Mouse (Mus musculus): ENCODE results near the gene Sf3b1. TPM values are rescaled to one million over a fixed set of nuclear protein-coding genes. Genes with fewer than 3 reads are reported as not detected.
"Not testable (repeated sequence)": the region's sequence is repeated elsewhere in the genome, so short reads cannot be mapped to it uniquely, and the experiment has no call there.

Sf3b1 gene
- polyA plus RNA-seq, 1 experiment from 2014 or later = 413 TPM

DNA sequence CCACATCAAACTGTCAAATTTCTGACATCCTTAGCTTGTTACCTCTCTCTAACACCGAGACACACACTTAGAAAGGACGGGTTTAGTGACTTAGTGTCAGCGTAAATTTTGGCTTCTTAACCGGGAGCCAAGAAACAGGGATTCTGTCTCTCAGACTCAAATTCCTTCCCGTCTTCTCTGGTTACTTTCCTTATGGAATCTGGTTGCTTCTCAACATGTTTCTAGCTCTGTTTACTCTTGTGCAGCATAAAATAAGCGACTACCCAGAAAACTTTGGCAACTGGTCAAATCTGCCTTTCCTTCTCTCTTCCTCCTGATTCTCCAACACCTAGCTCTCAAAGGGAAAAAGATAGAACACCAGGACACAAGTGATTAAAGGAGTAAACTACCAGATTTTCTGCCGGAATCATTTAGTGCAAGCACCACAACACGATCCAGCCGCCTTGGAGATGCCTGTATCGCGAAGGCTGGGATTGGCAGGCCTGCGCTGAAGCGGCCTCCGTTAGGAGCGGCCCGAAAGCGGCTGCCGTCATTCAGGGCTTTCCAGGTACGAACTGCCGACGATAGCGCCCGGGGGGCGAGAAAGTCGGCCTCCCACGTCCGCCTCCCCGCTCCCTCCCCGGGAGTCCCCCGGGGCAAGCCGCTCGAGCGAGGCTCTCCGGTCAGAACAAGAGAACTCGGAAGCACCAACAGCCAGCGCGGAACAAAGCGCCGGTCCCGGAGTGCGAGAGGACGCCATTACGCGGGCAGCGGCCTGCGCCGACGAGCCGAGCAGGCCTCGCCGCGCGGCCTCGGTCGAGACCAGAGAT is 633 bp downstream of the Sf3b1 start:
- H3K9me3 ChIP-seq (replicated peaks) = no peaks in the 10 kb centered on the region
- H3K36me3 ChIP-seq (ENCODE audit: poor library complexity, severe bottlenecking) = no peaks in the 10 kb centered on the region
- H3K9ac ChIP-seq = peak overlapping the region; percentile 96
- peaks cover 24% of the 10 kb centered on the region for H3K4me1 ChIP-seq
- H3K27ac ChIP-seq = peak overlapping the region; percentile 91
- H3K4me3 ChIP-seq = peak overlapping the region; percentile 97
- H3K27me3 ChIP-seq = no peaks in the 10 kb centered on the region
- under 1% methylated on average over 55 of the region's 55 CpGs for WGBS
- H3K4me2 ChIP-seq = peak overlapping the region; percentile 89
- ATAC-seq = peak; percentile 79

DNA sequence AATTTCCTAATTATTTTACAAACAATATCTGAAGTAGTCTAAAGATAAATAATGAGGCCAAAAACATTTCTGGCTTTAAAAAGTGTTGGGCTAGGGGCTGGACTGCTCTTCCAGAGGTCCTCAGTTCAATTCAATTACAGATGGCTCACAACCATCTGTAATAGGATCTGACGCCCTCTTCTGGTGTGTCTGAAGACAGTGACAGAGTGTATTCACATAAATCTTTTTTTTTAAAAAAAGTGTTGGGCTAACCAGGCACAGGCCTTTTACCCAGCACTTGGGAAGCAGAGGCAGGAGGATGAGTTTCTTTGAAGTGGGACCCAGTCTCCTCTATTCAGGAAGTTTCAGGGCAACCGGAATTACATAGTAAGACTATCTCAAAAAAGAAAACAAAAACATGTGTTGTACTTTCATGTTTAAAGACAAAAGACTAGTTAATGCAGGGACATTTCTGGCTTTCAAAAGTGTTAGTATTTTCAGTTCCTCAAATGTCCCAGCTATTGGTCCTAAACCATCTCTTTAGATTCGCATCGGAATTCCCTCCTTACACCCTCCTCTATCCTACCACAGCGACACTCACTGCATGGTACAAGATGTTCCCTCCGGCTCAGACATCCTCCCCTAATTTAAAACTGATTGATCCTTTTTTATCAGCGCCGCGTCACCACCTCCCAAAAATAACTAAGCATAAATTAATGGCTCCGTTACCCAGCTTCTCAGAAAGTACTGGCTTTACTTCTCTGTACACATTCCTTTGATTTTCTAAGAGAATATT is 1.4 kb downstream of the Sf3b1 start:
- H3K27ac ChIP-seq = 0 out of 2 replicates have a peak overlapping the region, but pooled peaks have one; percentile 91

DNA sequence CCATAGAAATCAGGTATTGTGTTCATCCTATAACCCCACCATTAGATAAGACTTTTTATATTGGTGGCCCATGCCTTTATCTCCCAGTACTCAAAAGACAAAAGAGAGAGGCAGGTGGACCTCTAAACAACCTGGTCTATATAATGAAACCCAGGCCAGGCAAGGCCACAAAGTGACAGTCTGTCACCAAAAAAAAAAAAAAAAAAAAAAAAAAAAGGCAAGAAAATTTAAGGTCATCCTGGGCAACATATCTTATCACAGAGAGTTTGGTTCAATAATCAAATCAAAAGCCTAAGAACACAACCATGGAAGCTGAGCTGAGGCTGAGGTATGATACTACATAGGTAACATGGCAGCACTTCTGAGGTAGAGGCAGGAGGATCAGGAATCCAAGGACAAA is 5.4 kb downstream of the Sf3b1 start:
- Histone ChIP-seq H3K36me3 (ENCODE audit: poor library complexity, severe bottlenecking) (peaks cover 22% of the 10 kb centered on the region), H3K27me3 (no peaks in the 10 kb centered on the region), H3K4me3 (no peak overlapping the region), H3K9me3 (replicated peaks) (no peaks in the 10 kb centered on the region), H3K27ac (no peak overlapping the region), H3K9ac (no peak overlapping the region), H3K4me1 (peaks cover 24% of the 10 kb centered on the region), H3K4me2 (no peak overlapping the region)
- ATAC-seq = no peak

More for the DNA sequence above, 1.4 kb downstream of the Sf3b1 start:
- Histone ChIP-seq H3K36me3 (ENCODE audit: poor library complexity, severe bottlenecking) (no peaks in the 10 kb centered on the region), H3K4me1 (peaks cover 24% of the 10 kb centered on the region), H3K9ac (peak overlapping the region; percentile 96), H3K9me3 (replicated peaks) (no peaks in the 10 kb centered on the region), H3K27me3 (no peaks in the 10 kb centered on the region), H3K4me3 (peak overlapping the region; percentile 97), H3K4me2 (peak overlapping the region; percentile 89)
- no peak for ATAC-seq
- WGBS = 22% methylated on average over 10 of the region's 10 CpGs

DNA sequence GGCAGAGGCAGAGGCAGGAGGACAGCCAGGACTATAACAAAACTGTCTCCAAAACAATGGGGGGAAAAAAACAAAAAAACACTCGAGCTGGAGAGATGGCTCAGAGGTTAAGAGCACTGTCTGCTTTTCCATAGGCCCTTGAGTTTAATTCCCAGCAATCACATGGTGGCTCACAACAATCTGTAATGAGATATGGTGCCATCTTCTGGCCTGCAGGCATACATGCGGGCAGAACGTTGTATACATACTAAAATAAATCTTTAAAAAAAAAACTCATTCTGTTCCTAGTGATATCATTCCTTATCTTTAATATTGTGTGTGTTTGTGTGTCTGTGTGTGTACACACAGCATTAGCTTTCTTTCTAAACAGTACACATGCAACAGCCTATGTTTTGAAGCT is 14.8 kb downstream of the Sf3b1 start:
- no peak for ATAC-seq
- WGBS = 61% methylated on average over 3 of the region's 3 CpGs

DNA sequence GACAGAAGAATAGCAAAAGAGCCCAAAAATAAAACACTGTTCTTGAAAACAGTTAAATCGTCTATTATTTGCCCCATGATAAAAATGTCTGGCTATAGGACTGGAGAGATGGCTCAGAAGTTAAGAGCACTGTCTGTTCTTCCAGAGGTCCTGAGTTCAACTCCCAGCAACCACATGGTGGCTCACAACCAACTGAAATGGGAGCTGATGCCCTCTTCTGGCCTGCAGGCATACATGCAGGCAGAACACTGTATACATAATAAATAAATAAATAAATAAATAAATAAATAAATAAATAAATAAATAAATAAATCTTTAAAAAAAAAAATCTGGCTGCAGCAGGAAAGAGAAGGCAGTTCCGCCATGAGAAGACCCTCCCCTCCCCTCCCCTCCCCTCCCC is 19.0 kb downstream of the Sf3b1 start:
- not testable (repeated sequence) for H3K27me3 ChIP-seq; H3K4me1 ChIP-seq; ATAC-seq; H3K9ac ChIP-seq; H3K4me3 ChIP-seq; H3K9me3 ChIP-seq (replicated peaks); H3K27ac ChIP-seq; H3K4me2 ChIP-seq
- WGBS = 88% methylated on average over 2 of the region's 2 CpGs
- peaks cover 81% of the 10 kb centered on the region for H3K36me3 ChIP-seq (ENCODE audit: poor library complexity, severe bottlenecking)

More for the DNA sequence above, 14.8 kb downstream of the Sf3b1 start:
- Histone ChIP-seq H3K4me3 (no peak overlapping the region), H3K4me1 (no peaks in the 10 kb centered on the region), H3K9ac (no peak overlapping the region), H3K9me3 (replicated peaks) (no peaks in the 10 kb centered on the region), H3K4me2 (no peak overlapping the region), H3K27ac (no peak overlapping the region), H3K36me3 (ENCODE audit: poor library complexity, severe bottlenecking) (peaks cover 84% of the 10 kb centered on the region), H3K27me3 (no peaks in the 10 kb centered on the region)

DNA sequence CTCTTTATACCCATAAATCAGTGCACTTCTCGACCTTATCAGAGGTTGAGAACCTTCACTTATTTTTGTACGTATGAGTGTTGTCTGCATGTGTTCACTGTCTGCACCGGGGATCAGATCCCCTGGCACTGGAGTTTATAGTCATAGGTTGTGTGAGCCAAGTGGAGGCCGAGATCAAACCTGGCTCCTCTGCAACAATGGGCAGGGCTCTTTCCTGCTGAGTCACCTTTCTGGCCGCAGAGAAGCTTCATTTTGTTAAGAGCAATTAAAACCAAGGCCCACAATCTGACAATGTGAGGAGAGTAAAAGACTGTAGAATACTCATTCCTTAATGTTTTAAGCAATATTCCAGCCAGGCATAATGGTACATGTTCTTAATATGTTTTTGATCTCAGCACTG is 33.7 kb downstream of the Sf3b1 start:
- Histone ChIP-seq H3K27me3 (no peaks in the 10 kb centered on the region), H3K27ac (no peak overlapping the region), H3K9me3 (replicated peaks) (no peaks in the 10 kb centered on the region), H3K9ac (no peak overlapping the region), H3K4me2 (no peak overlapping the region), H3K4me1 (no peaks in the 10 kb centered on the region), H3K36me3 (ENCODE audit: poor library complexity, severe bottlenecking) (peaks cover 85% of the 10 kb centered on the region), H3K4me3 (no peak overlapping the region)
- ATAC-seq = no peak
- 89% methylated on average over 5 of the region's 5 CpGs for WGBS

DNA sequence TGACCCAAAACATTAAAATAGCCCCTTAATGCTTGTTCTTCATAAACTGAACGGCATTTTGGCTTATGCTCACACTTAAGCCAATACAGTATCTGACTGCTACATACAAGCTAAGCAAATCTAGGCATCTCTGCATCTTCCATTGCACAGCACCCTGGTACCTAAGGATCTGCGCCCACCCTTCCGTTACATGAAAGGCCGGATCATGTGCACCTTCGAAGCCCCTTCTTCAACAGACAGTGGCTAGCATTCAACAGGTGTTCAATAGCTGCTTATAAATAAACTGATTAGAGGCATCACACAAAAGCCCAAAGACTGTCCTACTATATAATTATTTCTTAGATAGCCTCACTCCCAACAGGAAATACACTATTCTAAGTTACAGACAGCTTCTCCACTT is 41.0 kb downstream of the Sf3b1 start:
- Histone ChIP-seq H3K9me3 (replicated peaks) (no peaks in the 10 kb centered on the region), H3K4me3 (no peak overlapping the region), H3K27me3 (no peaks in the 10 kb centered on the region), H3K36me3 (ENCODE audit: poor library complexity, severe bottlenecking) (peaks cover 65% of the 10 kb centered on the region), H3K4me1 (no peaks in the 10 kb centered on the region), H3K4me2 (no peak overlapping the region), H3K9ac (no peak overlapping the region), H3K27ac (no peak overlapping the region)
- WGBS = 95% methylated on average over 5 of the region's 5 CpGs
- ATAC-seq = no peak

DNA sequence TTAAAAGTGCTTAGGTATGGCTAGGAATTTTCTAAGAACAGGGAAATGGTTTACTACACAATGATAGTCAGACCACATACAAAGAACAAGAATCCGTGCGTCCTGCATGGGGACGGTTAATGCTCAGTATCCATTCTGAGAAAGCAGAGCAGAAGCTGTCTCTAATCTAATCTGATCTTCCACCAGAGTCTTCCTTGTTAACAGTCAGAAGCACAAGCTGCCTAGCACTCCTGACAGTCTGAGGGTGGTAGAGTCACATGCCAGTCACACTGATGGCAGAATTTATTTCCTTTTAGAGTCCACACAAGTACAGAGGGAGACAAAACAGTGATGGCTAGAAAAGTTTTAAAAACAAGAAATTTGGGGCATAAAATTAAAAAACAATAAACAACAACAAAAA is 41.5 kb downstream of the Sf3b1 start:
- WGBS = 92% methylated on average over 3 of the region's 3 CpGs
- H3K36me3 ChIP-seq (ENCODE audit: poor library complexity, severe bottlenecking) = peaks cover 62% of the 10 kb centered on the region

DNA sequence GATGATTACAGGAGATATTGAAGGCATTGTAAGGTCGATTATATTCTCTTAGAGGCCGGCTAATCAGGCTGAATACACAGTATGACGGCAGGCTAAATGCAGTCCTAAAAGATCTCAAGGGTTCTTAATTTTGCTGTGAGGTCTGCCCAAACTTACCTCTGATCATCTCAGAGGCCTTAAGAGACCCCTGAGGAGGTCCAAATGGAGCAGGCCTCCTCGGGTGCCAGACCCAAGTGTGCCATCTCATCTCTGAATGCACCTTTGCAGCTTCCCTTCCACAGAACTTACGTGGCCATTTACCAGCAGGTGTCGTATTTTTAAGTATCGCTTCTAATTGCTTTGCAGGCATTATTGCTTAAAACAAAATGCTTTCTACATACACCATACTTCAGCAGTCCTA is 43.1 kb downstream of the Sf3b1 start:
- Histone ChIP-seq H3K4me2 (no peak overlapping the region), H3K27me3 (no peaks in the 10 kb centered on the region), H3K9ac (no peak overlapping the region), H3K4me3 (no peak overlapping the region), H3K9me3 (replicated peaks) (no peaks in the 10 kb centered on the region), H3K27ac (no peak overlapping the region), H3K4me1 (no peaks in the 10 kb centered on the region), H3K36me3 (ENCODE audit: poor library complexity, severe bottlenecking) (peaks cover 47% of the 10 kb centered on the region)
- WGBS = 86% methylated on average over 7 of the region's 7 CpGs
- ATAC-seq = no peak

More for the DNA sequence above, 41.5 kb downstream of the Sf3b1 start:
- no peak overlapping the region for H3K9ac ChIP-seq
- H3K4me1 ChIP-seq = no peaks in the 10 kb centered on the region
- ATAC-seq = no peak
- H3K4me2 ChIP-seq = no peak overlapping the region
- H3K9me3 ChIP-seq (replicated peaks) = no peaks in the 10 kb centered on the region
- no peak overlapping the region for H3K27ac ChIP-seq
- no peaks in the 10 kb centered on the region for H3K27me3 ChIP-seq
- H3K4me3 ChIP-seq = no peak overlapping the region

DNA sequence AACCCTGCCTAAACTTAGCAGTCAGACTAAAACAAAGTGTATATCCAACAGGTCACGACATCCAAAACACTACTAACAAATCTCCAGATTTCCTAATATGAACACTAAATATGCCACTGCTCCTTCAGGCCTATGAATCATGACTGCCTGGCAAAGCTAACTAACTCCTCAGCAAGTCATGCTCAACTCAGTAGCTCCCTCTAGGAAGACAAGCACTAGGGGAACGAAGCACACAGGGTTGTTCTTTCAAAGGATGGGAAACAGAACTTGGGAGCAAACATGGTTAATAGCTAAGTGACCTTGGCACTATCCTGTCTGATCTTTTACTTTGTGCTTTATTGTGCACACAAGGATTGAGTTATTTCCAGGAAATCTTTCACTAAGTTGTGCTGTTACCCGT is 43.9 kb downstream of the Sf3b1 start:
- peaks cover 43% of the 10 kb centered on the region for H3K36me3 ChIP-seq (ENCODE audit: poor library complexity, severe bottlenecking)
- no peak overlapping the region for H3K4me2 ChIP-seq
- no peak for ATAC-seq
- no peak overlapping the region for H3K9ac ChIP-seq
- no peak overlapping the region for H3K27ac ChIP-seq
- no peaks in the 10 kb centered on the region for H3K27me3 ChIP-seq
- no peaks in the 10 kb centered on the region for H3K4me1 ChIP-seq
- no peak overlapping the region for H3K4me3 ChIP-seq
- 70% methylated on average over 3 of the region's 3 CpGs for WGBS
- H3K9me3 ChIP-seq (replicated peaks) = no peaks in the 10 kb centered on the region

DNA sequence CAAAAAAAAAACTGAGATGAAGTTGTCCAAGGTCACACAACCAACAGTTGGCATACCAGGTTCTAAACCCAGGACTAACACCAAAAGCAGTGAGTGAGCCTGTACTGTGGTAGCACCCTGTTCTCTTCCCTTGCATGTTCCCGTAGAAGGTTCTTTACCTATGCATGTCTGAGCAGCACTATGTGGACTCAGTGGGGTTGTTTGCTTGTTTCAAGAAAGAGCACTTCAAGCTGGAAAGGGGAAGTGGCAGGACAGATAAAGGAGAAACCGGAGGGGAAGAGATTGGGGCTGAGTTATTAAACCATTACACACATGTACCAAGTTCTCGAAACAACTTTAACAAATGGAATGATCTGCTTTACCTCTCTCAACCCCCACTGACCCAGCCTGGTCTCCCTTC is 44.6 kb downstream of the Sf3b1 start:
- Histone ChIP-seq H3K9me3 (replicated peaks) (no peaks in the 10 kb centered on the region), H3K27ac (no peak overlapping the region), H3K4me3 (no peak overlapping the region), H3K4me1 (no peaks in the 10 kb centered on the region), H3K27me3 (no peaks in the 10 kb centered on the region), H3K9ac (no peak overlapping the region), H3K4me2 (no peak overlapping the region), H3K36me3 (ENCODE audit: poor library complexity, severe bottlenecking) (peaks cover 39% of the 10 kb centered on the region)
- 92% methylated on average over 3 of the region's 3 CpGs for WGBS
- no peak for ATAC-seq

DNA sequence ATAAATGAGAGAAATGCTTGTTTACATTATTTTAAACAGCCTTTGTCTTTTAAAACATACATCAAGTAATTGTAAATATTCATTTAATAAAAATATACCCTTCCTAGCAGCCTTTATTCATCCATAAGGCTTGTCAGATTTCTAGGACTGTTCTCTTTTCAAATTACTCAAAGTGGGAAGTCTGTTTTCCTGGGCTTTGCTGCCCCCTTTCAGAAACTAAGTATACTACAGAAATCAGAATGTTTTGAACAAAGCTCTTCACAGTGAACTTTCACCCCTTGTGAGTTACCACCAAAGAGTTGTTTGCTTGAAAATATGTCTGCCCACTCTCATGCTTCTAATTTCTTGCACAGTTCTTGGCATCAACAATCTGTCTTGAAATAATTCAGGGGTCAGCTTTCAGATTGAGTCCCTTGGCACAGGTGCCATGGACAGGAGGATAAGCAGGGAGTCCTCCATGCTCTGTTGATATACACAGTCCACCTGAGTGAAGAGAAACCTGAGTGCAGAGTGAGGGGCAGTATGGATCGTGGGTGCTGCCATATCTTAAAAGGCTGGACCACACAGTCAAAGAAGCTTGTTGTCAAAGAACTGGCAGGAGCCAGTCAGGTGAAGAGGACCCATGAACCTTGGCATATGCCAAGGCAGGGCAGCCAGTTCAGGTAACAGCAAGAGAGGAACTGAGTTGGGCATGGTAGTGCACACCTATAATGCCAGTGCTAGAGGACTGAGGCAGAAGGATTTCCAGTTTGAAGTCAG is 47.9 kb downstream of the Sf3b1 start:
- Histone ChIP-seq H3K9ac (no peak overlapping the region), H3K9me3 (replicated peaks) (no peaks in the 10 kb centered on the region), H3K4me2 (no peak overlapping the region), H3K4me1 (no peaks in the 10 kb centered on the region), H3K36me3 (ENCODE audit: poor library complexity, severe bottlenecking) (peaks cover 11% of the 10 kb centered on the region; the same call in 1 of the 2 replicates), H3K27ac (no peak overlapping the region), H3K4me3 (no peak overlapping the region), H3K27me3 (no peaks in the 10 kb centered on the region)
- 56% methylated on average over 1 of the region's 1 CpGs for WGBS
- ATAC-seq = peak; percentile 63
